Mouse (Mus musculus): ENCODE measurements around the gene Snrpf. TPM values are rescaled to one million over a fixed set of nuclear protein-coding genes. Genes with fewer than 3 reads are reported as not detected.

The Snrpf gene
- 179 and 199 TPM in 2 replicates for polyA plus RNA-seq (2014; fragmentation: Nextera tagmentation; extraction: Ambion mirVana)

GRCm38 (mm10) chr10:93589281-93589848 lies at the start of gene Snrpf:
Gene Snrpf, minus strand, starts transcription at chr10:93589706.
- Histone ChIP-seq H3K9me3 (ENCODE audit: control insufficient read depth, low read length) (no peaks in the 10 kb centered on the region), H3K4me1 (replicated peaks; ENCODE audit: control insufficient read depth, insufficient read depth, low read length) (peaks cover 13% of the 10 kb centered on the region), H3K9ac (ENCODE audit: low read depth, low read length) (peak within 1 kb of the TSS; percentile 96), H3K4me3 (ENCODE audit: low read depth, low read length) (peak within 1 kb of the TSS; percentile 94), H3K4me2 (peak within 1 kb of the TSS; percentile 98), H3K36me3 (ENCODE audit: control insufficient read depth, insufficient read depth, low read length) (peaks cover 15% of the 10 kb centered on the region), H3K27me3 (replicated peaks; ENCODE audit: control insufficient read depth, insufficient read depth, low read length) (no peaks in the 10 kb centered on the region), H3K27ac (ENCODE audit: low read depth, low read length) (peak within 1 kb of the TSS; percentile 52)
- DNase-seq (ENCODE audit: low spot score) (peak; percentile 89), ATAC-seq (replicated peaks; ENCODE audit: low FRiP score) (peak; percentile 86)
- under 1% methylated on average over 62 of the region's 63 CpGs for WGBS

GRCm38 (mm10) chr10:93635941-93636340 lies 46.4 kb upstream of the Snrpf start:
- H3K9ac ChIP-seq (ENCODE audit: low read depth, low read length): no peak overlapping the region
- peaks cover 30% of the 10 kb centered on the region for H3K27me3 ChIP-seq (replicated peaks; ENCODE audit: control insufficient read depth, insufficient read depth, low read length)
- no peak overlapping the region for H3K4me3 ChIP-seq (ENCODE audit: low read depth, low read length)
- no peak overlapping the region for H3K4me2 ChIP-seq
- 50% methylated on average over 9 of the region's 9 CpGs for WGBS
- no peaks in the 10 kb centered on the region for H3K9me3 ChIP-seq (ENCODE audit: control insufficient read depth, low read length)
- peaks cover 6% of the 10 kb centered on the region; the same call in 1 of the 2 replicates for H3K4me1 ChIP-seq (replicated peaks; ENCODE audit: control insufficient read depth, insufficient read depth, low read length)
- H3K27ac ChIP-seq (ENCODE audit: low read depth, low read length): no peak overlapping the region
- no peak for DNase-seq (ENCODE audit: low spot score)
- H3K36me3 ChIP-seq (ENCODE audit: control insufficient read depth, insufficient read depth, low read length): no peaks in the 10 kb centered on the region
- no peak for ATAC-seq (replicated peaks; ENCODE audit: low FRiP score)

GRCm38 (mm10) chr10:93633971-93634370 lies 44.5 kb upstream of the Snrpf start:
- DNase-seq (ENCODE audit: low spot score) (no peak), ATAC-seq (replicated peaks; ENCODE audit: low FRiP score) (no peak)
- no peak overlapping the region for H3K4me3 ChIP-seq (ENCODE audit: low read depth, low read length)
- no peaks in the 10 kb centered on the region for H3K36me3 ChIP-seq (ENCODE audit: control insufficient read depth, insufficient read depth, low read length)
- no peaks in the 10 kb centered on the region for H3K9me3 ChIP-seq (ENCODE audit: control insufficient read depth, low read length)
- no peak overlapping the region for H3K27ac ChIP-seq (ENCODE audit: low read depth, low read length)
- H3K4me1 ChIP-seq (replicated peaks; ENCODE audit: control insufficient read depth, insufficient read depth, low read length): no peaks in the 10 kb centered on the region
- H3K4me2 ChIP-seq: no peak overlapping the region
- peaks cover 11% of the 10 kb centered on the region for H3K27me3 ChIP-seq (replicated peaks; ENCODE audit: control insufficient read depth, insufficient read depth, low read length)
- no peak overlapping the region for H3K9ac ChIP-seq (ENCODE audit: low read depth, low read length)
- WGBS: 87% methylated on average over 2 of the region's 2 CpGs

- Histone ChIP-seq H3K27ac (ENCODE audit: low read depth, low read length) (no peak overlapping the region), H3K36me3 (ENCODE audit: control insufficient read depth, insufficient read depth, low read length) (no peaks in the 10 kb centered on the region), H3K27me3 (replicated peaks; ENCODE audit: control insufficient read depth, insufficient read depth, low read length) (peaks cover 7% of the 10 kb centered on the region), H3K9ac (ENCODE audit: low read depth, low read length) (no peak overlapping the region), H3K4me1 (replicated peaks; ENCODE audit: control insufficient read depth, insufficient read depth, low read length) (no peaks in the 10 kb centered on the region), H3K4me2 (no peak overlapping the region), H3K9me3 (ENCODE audit: control insufficient read depth, low read length) (no peaks in the 10 kb centered on the region), H3K4me3 (ENCODE audit: low read depth, low read length) (no peak overlapping the region)
- 81% methylated on average over 5 of the region's 5 CpGs for WGBS
- ATAC-seq (replicated peaks; ENCODE audit: low FRiP score): no peak
- DNase-seq (ENCODE audit: low spot score): no peak
These were observed 44.1 kb upstream of the Snrpf start for GRCm38 (mm10) chr10:93633563-93633962.

- peaks cover 7% of the 10 kb centered on the region for H3K27me3 ChIP-seq (replicated peaks; ENCODE audit: control insufficient read depth, insufficient read depth, low read length)
- H3K4me3 ChIP-seq (ENCODE audit: low read depth, low read length): no peak overlapping the region
- 66% methylated on average over 4 of the region's 4 CpGs for WGBS
- ATAC-seq (replicated peaks; ENCODE audit: low FRiP score) (no peak), DNase-seq (ENCODE audit: low spot score) (no peak)
- H3K27ac ChIP-seq (ENCODE audit: low read depth, low read length): no peak overlapping the region
- H3K4me1 ChIP-seq (replicated peaks; ENCODE audit: control insufficient read depth, insufficient read depth, low read length): no peaks in the 10 kb centered on the region
- H3K36me3 ChIP-seq (ENCODE audit: control insufficient read depth, insufficient read depth, low read length): no peaks in the 10 kb centered on the region
- no peaks in the 10 kb centered on the region for H3K9me3 ChIP-seq (ENCODE audit: control insufficient read depth, low read length)
- H3K9ac ChIP-seq (ENCODE audit: low read depth, low read length): no peak overlapping the region
- no peak overlapping the region for H3K4me2 ChIP-seq
These were observed 42.6 kb upstream of the Snrpf start for GRCm38 (mm10) chr10:93632086-93632485.

- H3K4me2 ChIP-seq: no peak overlapping the region
- DNase-seq (ENCODE audit: low spot score) (no peak), ATAC-seq (replicated peaks; ENCODE audit: low FRiP score) (no peak)
- no peaks in the 10 kb centered on the region for H3K9me3 ChIP-seq (ENCODE audit: control insufficient read depth, low read length)
- H3K9ac ChIP-seq (ENCODE audit: low read depth, low read length): no peak overlapping the region
- peaks cover 2% of the 10 kb centered on the region; the same call in 1 of the 2 replicates for H3K27me3 ChIP-seq (replicated peaks; ENCODE audit: control insufficient read depth, insufficient read depth, low read length)
- H3K4me1 ChIP-seq (replicated peaks; ENCODE audit: control insufficient read depth, insufficient read depth, low read length): no peaks in the 10 kb centered on the region
- no peak overlapping the region for H3K27ac ChIP-seq (ENCODE audit: low read depth, low read length)
- H3K36me3 ChIP-seq (ENCODE audit: control insufficient read depth, insufficient read depth, low read length): no peaks in the 10 kb centered on the region
- WGBS: 93% methylated on average over 5 of the region's 5 CpGs
- no peak overlapping the region for H3K4me3 ChIP-seq (ENCODE audit: low read depth, low read length)
These were observed 40.8 kb upstream of the Snrpf start for GRCm38 (mm10) chr10:93630310-93630709.

GRCm38 (mm10) chr10:93624151-93624550 lies 34.6 kb upstream of the Snrpf start:
- Histone ChIP-seq H3K4me3 (ENCODE audit: low read depth, low read length) (no peak overlapping the region), H3K4me1 (replicated peaks; ENCODE audit: control insufficient read depth, insufficient read depth, low read length) (no peaks in the 10 kb centered on the region), H3K36me3 (ENCODE audit: control insufficient read depth, insufficient read depth, low read length) (no peaks in the 10 kb centered on the region), H3K27me3 (replicated peaks; ENCODE audit: control insufficient read depth, insufficient read depth, low read length) (no peaks in the 10 kb centered on the region; the same call in 1 of the 2 replicates), H3K9me3 (ENCODE audit: control insufficient read depth, low read length) (no peaks in the 10 kb centered on the region), H3K9ac (ENCODE audit: low read depth, low read length) (no peak overlapping the region), H3K4me2 (peak overlapping the region; percentile 16; the same call in 1 of the 2 replicates), H3K27ac (ENCODE audit: low read depth, low read length) (no peak overlapping the region)
- DNase-seq (ENCODE audit: low spot score) (no peak), ATAC-seq (replicated peaks; ENCODE audit: low FRiP score) (no peak)
- 74% methylated on average over 10 of the region's 10 CpGs for WGBS

GRCm38 (mm10) chr10:93623725-93624124 lies 34.2 kb upstream of the Snrpf start:
- Histone ChIP-seq H3K27me3 (replicated peaks; ENCODE audit: control insufficient read depth, insufficient read depth, low read length) (no peaks in the 10 kb centered on the region; the same call in 1 of the 2 replicates), H3K4me1 (replicated peaks; ENCODE audit: control insufficient read depth, insufficient read depth, low read length) (no peaks in the 10 kb centered on the region), H3K9me3 (ENCODE audit: control insufficient read depth, low read length) (no peaks in the 10 kb centered on the region), H3K9ac (ENCODE audit: low read depth, low read length) (no peak overlapping the region), H3K27ac (ENCODE audit: low read depth, low read length) (no peak overlapping the region), H3K4me3 (ENCODE audit: low read depth, low read length) (no peak overlapping the region), H3K4me2 (peak overlapping the region; percentile 16; the same call in 1 of the 2 replicates), H3K36me3 (ENCODE audit: control insufficient read depth, insufficient read depth, low read length) (no peaks in the 10 kb centered on the region)
- 57% methylated on average over 9 of the region's 9 CpGs for WGBS
- no peak for DNase-seq (ENCODE audit: low spot score)
- peak; percentile 47; the same call in 1 of the 2 replicates for ATAC-seq (replicated peaks; ENCODE audit: low FRiP score)

All from liver, embryonic 11.5 days (tissue).